Mouse (Mus musculus) heart, adult 8-10 months (tissue): Measurements from ENCODE around the gene Inpp5a. TPM values are rescaled to one million over a fixed set of nuclear protein-coding genes. Genes with fewer than 3 reads are reported as not detected.

Experiments used
- DNase-seq: peaks from one replicate; pipeline ENCODE4 v3.0.0; 2022; ENCODE audit warnings: low spot score
- total RNA-seq, 4 experiments: library from RNA; stranded (reverse); gene quantifications; 2 replicates each; pipeline ENCODE4 v1.2.4; 2022

The Inpp5a gene
- 100 to 1,000 TPM; 291 to 307 (median 299) TPM for total RNA-seq

DNA sequence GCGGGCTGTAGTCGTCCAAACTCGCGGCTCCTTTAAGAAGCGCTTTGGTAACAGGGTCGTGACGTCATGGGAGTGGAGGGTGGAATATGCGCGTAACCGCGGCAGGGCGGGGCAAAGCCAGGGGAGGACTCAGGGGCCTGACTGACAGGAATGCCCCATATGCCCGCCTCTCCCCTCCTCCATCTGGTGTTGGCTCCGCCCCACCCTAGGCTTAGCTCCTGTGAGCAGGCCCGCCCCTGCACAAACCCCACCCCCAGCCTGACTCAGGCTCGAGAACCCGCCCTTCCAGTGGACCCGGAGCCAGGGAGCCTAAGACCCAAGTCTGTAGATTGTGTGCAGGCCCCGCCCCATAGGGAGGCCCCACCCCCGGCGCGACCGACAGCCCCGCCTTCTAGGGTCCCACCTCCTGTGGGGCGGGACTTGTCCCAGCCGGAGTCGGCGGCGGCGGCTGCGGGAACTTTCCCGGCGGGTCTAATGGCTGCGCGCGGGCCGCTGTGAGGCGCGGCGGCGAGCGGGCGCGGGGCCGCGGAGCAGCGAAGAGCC lies at the start of gene Inpp5a:
Inpp5a (plus strand) TSS at position 440 of the 543 bp plus-strand sequence.
- DNase-seq = peak; percentile 98

DNA sequence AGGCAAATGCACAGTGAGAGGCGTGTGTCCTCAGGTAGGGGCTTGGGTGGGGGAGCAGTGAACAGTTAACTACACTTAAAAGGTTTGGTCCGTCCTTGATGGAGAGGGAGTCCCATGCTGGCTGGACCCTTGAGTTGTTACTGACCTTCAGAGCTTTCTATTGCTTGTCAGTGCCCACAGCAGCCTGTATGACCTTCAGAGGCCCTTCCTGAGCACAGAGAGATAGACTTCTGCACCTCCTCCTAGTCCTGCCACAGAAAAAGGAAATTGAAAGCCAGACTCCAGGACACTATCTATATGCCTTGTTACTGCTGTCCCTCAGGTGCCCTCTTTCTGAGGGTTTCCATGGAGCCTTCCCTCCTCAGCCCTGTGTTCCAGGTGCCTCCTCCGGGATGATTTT lies 49.7 kb upstream of the Inpp5a start:
- no peak for DNase-seq

DNA sequence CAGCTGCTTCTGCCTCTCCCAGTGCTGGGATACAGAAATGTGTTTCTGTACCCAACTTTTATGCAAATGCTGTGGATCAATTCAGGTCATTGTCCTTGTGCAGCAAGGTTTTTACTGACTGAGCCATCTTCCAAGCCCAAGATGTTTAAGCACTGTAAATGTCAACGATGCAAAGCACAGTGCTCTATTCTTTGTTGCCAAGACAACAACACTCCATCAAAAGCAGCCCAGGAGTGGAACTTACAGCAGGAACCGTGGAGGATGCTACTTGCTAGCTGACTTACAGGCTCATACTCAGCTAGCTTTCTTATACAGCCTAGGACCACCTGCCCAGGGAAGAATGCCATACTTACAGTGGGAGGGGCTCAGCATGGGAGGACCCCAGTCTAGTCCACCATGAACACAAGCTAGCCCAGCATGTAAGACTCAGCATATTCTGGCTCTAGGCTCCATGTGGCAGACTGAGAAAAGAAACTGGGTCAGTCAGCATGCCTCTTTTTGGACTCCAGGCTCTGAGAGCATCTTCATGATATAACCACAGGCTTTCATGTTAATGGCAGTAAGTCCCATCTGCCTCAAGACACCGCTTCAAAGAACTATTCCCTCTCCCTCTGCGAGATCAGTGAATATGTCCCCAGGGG lies 47.8 kb upstream of the Inpp5a start:
- no peak for DNase-seq

DNA sequence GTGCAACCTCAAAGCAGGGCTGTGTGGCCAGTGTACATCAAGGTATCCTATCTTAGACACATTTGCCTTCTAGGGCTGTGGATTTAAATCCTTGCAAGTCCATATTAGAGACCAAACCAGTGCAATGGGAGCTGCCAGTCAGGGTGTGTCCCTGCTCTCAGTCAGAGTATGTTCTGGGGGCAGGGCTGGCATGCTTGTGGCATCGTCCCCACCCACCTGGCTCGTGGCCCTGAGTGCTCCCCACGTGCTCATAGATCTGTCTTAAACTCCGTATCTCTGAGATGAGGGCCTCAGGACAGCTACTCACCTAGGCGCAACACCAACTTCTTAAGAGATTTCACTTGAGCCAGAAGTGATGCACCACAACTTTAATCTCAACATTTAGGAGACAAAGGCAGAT lies 46.1 kb upstream of the Inpp5a start:
- no peak for DNase-seq

DNA sequence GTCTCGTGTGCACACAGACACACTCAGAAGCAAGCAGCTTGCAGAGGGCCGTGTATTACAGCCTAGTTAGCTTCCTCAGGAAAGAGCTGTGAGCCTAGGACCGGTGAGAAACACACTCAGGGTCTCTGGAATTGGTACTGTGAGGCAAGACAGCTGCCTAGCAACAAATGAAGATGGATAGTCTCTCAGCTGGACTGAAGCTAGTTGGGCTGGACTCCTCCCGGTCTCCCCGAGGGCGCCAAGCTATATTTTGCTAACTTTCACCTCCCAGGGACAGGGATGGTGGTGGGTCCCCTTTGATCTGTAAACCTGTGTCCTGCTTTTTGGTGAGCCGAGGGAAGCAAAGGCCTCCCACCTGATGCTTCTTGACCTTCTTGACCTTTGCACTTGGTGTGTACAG lies 41.9 kb upstream of the Inpp5a start:
- DNase-seq = no peak

DNA sequence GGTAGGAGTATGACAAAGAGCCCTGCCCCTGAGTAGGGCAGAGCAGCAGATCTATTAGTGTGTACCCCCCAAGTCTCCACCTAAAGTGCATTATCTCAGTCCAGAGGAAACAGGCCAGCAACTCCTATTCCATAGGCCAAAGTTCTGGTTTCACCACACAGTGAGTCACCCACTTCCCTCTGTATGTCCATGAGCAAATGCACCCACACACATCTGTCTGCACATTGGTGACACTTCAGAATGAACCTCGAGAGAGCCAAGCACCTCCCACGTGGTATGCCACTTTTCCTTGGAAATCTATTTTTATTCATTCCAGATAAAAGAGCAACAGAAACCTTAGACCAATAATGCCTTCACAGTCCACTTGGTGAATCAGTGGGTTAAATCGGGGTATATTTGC lies 38.3 kb upstream of the Inpp5a start:
- no peak for DNase-seq

DNA sequence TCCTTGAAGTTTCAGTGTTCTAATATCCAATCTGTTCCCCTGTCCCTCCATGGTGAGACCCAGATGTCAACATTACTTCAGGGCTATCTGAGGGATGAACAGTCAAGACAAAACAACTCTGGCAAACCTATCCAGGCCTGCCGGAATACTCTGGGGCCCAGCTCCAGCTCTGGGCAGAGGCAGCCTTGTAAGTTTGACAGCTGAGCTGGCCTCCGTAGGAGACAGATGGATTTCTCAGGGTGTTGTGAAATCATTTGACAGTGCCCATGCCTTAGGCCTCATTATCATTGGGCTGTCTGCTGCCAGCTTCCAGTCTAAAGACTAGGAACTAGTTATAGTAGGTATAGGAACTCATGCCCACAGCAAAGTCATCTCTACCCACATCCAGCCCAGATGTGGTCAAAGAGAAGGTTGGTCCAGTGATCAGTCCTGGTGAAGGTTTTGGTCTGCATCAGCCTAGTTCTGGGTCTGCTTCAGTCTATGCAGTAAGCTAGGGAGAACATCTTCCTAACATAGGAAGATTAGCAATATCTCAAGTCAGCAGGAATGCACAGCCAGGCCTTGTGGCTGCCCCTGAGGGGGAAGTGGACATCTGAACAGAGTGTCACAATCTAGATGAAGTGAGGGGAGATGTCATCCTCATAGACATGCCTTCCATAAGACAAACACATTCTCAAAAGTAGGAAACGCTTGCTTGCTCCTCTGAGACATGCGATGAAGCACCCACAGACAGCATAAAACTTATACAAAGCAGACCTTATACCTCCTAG lies 34.4 kb upstream of the Inpp5a start:
- no peak for DNase-seq

DNA sequence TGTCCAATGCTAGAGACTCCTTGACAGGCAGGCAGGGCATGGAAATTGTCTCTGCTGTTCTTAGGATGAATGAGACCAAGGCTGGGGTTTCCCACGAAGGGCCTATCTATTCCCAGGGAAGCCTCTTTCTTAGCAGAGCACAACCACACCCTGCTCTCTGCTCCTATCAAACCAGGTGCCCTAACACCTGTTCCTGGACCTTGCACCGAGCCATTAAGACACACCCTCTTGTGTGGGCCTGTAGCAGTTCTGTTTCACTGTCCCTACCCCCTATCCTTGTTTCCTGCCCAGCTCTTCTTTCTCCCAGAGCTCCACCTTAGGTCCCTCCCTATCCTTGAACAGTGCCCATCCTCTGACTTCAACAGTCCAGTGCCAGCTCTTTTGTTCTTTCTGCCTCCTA lies 31.9 kb upstream of the Inpp5a start:
- DNase-seq = no peak

DNA sequence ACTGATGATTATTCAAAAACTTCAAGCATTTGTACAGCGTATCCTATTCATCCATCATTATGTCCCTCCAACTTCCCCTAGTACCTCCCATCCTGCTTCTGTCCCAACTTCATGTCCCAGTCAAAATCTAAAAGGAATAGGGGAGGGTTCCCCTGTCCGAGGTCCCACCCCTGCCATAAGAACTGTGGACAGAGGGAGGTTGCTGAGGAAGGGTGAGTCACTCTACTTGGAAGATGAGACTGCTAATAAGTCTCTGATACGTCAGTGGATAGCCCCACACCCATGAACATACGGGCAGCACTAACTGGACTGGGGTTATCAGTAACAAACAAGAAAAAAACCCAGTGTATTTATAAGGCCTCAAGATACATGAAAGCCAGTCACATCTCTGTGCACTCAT lies 29.0 kb upstream of the Inpp5a start:
- no peak for DNase-seq

DNA sequence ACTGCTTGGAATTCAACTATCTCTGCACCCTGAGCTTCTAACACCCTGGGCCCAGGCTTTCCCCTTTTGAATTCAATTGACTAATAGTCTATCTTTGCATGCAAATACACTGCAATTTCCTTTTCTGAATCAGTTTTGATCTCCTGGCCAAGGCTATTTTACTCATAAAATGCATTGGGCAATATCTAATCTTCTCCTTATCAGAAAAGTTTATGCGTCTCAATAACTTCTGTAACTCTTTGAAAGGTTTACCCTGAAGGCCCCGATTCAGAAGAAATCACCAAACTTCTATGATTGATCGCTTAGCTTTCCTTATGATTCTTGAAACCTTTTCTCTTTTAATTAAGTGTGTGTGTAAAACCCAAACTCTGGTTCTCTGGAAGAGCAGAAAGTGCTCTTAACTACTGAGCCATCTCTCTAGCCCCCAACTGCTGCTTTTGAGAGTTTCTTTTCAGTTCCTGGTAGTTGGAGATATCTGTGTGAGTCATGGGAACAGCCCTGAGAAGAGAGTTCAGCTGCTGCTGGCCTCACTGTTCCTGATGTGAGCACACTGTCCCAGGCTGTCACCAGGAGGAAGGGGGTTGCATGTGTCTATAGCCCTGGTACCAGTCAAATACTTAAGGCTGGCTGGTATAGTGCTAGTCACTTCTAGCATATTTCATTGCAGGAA lies 27.9 kb upstream of the Inpp5a start:
- no peak for DNase-seq

DNA sequence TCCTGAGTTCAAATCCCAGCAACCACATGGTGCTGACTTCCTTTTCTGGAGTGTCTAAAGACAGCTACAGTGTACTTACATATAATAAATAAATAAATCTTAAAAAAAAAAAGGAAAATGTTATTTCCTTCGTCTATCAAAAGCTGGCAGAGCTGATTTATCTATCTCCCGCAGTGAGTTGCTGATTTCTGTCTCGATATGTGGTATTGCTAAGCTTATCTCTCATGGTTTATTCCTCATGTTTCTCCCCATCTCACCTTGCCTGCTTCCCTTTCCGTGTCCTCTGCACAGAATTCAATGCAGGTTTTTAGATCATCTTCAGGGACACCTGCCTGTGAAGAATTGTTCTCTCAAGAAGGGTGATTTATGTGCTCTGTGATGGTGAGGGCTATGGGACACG lies 27.1 kb upstream of the Inpp5a start:
- no peak for DNase-seq

DNA sequence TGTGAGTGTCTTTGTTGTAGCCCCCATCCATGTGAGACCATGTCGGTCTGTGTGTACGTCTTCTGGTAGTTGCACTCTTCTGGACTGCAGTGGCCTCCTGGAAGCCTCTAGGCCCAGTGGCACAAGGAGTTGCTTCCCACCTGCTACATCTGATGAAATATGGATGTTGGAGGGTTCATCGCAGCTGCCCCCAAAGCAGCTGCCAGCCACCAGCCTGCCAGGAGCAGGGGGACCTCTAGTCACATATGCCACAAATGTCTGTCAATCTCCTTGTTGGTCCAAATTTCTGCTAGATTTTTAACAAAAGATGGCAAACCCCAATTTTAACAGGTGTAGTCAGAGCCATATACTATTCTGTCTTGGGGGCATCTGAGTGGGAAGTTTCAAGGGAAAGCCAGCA lies 26.4 kb upstream of the Inpp5a start:
- DNase-seq = no peak

DNA sequence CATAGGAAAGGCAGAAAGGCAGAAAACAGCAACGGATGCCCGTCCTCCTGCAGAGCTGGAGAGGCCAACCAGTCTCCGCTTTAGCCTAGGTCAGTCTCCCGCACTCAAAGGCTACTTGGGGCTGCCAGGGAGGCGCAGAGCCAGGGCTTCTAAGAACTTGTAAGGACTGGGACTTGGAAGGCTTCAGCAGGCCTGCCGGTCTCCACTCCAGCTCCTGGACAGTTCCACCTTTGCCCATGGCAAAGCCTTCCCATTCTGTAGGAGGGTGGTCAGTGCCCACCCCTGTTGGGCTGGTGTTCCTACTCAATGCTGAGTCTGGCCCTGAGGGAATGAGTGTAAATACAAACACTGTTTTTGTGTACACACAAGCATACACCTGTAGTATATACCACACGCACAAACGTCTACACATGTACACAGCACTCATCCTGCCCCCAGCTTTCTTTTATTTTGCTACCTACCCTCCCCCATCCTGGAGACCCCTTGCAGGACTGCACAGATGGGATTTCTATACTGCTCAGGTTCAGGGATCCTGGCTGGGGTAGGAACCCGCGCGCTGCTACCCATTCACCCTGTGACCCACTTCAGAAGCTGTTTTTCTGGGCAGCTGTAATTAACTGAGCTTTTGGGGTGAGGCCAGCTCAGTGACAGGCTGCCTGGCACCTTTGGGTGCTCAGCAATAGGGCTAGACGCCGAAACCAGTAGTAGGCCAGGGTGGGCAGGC lies 25.5 kb upstream of the Inpp5a start:
- DNase-seq = no peak

DNA sequence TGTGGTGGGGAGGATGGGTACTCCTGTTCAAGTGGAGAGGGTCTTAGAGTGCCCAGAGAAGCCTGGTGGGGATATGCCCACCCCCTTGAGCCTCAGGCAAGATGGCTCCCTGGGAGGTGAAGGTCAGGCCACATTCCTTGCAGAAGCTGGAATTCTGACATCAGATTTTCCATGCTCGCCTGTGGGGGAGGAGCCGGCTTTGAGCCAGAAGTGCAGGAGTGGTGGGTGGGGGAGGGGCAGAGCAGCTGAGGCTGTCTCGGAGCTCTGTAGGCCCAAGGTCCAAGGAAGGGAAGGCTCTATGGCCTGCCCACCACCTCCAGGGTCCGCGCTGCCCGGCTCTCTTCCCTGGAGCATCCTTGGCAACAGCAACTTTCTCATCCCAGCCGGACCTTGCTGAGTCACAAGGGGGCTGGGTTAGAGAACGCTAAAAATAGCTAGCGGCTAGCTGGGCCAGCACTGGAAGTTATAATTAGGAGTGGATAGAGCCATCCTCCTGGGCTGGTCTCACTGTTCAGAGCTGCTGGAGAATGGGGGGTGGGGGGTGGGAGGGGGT lies 24.8 kb upstream of the Inpp5a start:
- peak; percentile 90 for DNase-seq

DNA sequence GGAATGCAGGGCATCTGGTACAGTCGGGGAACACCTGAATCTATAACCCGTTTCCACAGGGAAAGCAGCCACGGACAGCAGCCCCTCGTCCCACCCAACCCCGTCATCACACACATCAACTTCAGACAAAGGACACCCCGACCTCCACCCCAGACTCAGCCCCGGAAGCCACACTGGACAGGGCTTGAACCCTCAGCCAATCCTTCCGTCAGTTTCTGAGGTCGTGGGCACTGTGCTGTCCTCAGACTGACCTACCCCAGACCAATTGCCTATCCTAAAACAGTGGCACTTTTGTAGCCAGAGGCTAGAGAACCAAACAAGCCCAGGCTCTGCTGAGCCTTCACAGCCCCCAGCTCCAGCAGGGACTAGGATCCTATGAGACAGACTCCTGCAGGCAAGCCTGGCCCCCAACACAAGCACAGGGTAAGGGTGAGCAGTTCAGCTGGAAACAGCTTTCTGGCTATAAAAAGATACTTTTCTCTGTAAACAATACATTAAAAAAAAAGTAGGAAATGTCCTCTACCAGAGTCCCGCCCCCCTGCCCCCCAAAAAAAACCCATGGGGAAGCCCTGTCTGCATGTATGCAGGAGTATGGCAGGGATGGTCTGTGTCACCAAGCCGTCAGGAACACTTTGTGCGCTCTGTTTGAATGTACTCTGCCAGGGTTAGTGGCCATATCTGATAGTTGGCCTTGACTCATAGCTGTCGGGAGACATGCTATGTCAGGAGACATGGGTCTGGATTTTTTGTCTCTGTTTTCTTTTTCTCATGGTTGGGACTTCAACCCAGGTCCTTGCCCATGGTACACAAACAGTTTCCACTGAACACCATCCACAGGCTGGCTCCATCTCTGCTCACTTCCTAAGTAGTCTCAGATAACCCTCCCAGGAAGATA lies 23.7 kb upstream of the Inpp5a start:
- peak; percentile 62 for DNase-seq

DNA sequence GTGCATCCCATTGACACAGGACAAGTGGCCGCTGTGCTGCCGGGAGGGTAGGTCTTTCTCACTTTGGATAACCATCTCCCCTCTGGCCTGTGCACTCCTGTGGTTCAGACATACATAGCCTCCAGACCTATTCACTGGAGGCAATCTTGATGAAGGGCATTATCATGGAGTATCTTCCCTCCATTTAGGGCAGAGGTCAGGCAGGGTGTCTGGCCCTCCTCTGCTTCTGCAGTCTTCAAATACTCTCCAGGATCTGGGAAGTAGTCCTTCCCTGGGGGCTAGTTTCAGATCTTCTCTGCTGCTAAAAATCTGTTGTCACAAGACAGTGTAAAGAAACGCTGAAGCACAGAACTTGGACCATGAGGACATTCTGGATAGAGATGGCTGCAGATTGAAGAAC lies 22.8 kb upstream of the Inpp5a start:
- DNase-seq = no peak

DNA sequence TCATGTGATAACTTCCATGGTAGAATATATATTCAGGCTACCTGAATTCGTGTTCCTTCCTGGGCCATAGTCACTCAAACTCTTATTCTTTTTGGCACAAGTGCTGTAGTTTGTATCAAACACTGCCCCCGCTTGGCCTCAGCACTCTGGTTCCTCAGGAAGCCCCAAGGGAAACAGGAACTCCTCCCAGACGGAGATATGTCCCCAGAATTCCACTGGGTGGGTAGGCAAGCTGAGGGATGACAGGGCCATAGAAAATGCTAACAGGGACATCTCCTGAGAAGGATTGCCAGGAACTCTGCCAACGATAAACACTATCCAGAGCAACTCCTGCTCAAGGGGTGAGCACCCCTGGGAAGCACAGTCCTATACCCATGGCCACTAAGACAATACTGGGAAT lies 22.4 kb upstream of the Inpp5a start:
- peak; percentile 79 for DNase-seq

DNA sequence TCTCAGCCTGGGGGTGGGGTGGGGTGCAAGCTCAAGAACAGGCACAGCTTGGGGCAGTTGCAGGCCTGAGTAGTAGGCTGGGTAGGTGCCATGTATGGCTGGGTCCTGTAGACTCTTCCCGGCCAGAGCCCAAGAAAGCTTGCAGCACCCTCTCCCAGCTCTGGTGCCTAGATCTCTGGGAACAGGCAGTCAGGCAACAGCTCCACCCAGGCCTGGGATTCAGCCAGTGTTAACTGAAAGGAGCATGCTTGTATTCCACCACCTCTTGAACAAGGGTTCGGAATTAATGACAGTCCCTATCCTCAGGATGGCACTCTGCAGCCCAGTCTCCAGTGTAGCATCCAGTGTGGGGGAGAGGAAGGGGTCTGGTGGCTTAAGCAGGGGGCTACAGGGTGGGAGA lies 20.7 kb upstream of the Inpp5a start:
- no peak for DNase-seq

DNA sequence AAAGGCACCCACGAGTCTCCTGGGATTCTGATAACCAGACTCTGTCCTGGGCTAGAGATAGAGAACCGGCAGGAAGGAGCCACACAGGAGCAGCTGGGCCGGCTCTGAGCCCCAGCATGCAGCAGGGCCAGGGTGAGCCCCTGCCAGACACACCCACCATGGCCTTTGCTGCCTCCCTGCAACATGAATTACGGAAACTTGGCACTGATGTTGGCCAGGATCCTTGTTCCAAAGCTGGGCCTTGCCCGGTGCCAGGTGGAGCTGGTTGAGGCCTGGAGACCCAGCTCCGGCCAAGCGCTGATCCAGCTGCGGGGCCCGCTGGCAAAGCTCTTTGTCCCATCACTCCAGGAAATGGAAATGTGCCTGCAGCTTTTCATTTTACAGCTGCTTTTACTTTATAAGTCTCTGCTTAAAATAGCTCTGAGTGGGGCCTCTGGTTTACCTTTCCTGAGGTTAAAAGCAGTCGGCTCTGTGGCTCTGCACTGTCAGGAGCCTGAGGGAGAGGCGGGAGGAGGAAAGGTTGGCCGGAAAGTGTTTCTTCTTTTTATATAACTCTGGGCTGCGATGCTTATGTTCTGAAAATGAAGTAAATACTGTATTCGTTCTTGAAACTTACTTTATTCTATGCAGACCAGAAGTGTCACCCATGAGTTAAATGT lies 20.1 kb upstream of the Inpp5a start:
- DNase-seq = peak; percentile 83

DNA sequence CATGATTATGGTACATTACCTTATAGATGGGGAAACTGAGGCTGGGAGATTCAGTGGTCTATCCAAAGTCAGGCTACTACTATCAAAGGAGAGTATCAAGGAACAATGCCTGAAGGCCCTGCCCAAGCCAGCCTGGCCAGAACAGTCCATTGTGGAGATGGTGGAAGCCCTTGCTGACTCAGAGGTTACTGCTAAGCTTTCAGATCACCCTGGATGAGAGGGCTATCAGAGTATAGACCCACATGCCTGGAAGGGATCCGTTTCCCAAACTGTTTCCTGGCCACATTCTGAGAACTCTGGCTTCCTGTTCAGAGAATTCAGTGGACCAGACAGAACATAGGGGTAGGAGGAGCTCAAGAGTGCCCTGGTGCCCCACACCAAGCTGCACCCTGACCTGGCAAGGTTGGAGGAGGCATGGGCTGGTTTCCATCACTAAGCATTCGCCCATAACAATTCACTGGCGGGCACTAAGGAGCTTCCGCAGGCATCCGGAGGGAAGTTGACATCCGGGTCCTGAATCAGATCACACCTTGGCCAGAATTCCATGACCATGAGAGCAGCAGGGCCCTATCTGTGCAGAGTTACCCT lies 19.3 kb upstream of the Inpp5a start:
- DNase-seq = no peak
